Mouse (Mus musculus) megakaryocyte, embryonic 14.5 days (primary cell): Measurements from ENCODE around the gene Klhl12. TPM values are rescaled to one million over a fixed set of nuclear protein-coding genes. Genes with fewer than 3 reads are reported as not detected.

Experiments
- H3K27me3 ChIP-seq: replicated peaks from 2 replicates; pipeline ENCODE3; 2012; ENCODE audit warnings: inconsistent platforms
- H3K36me3 ChIP-seq: replicated peaks from 2 replicates; pipeline ENCODE3; 2012; ENCODE audit warnings: low read length, inconsistent platforms, mixed read lengths
- H3K4me1 ChIP-seq: 2 replicates; pipeline ENCODE4 v1.6.1; 2012; ENCODE audit warnings: inconsistent platforms
- H3K4me3 ChIP-seq: replicated peaks from 2 replicates; pipeline ENCODE3; 2012; ENCODE audit warnings: moderate library complexity, mild to moderate bottlenecking, inconsistent platforms
- H3K9me3 ChIP-seq: 2 replicates; pipeline ENCODE4 v1.6.1; 2012; ENCODE audit warnings: inconsistent platforms
- FLI1 ChIP-seq: IDR thresholded peaks from 2 replicates; pipeline ENCODE4 v1.6.1; 2012; ENCODE audit warnings: low read length, inconsistent platforms, mixed read lengths
- GATA1 ChIP-seq: IDR thresholded peaks from 3 replicates; pipeline ENCODE4 v1.6.1; 2012; ENCODE audit warnings: mixed read lengths, low read length, inconsistent platforms, borderline replicate concordance
- polyA plus RNA-seq: library from polyadenylated mRNA; stranded (reverse); fragments of >175 nt; gene quantifications from 2 replicates; pipeline ENCODE4 v1.2.3, GENCODE M21; 2012; ENCODE audit warnings: low replicate concordance; ENCODE audit not compliant: insufficient read depth

Gene Klhl12
- polyA plus RNA-seq: 0.20 TPM in 1 of 2 replicates, not detected in the other

- no peaks in the 10 kb centered on the region for H3K27me3 ChIP-seq
- peaks cover 10% of the 10 kb centered on the region for H3K36me3 ChIP-seq
- peaks cover 40% of the 10 kb centered on the region for H3K4me1 ChIP-seq
- no peak for TF ChIP-seq GATA1
- TF ChIP-seq FLI1: no peak
- H3K9me3 ChIP-seq: no peaks in the 10 kb centered on the region
- peak within 1 kb of the TSS; percentile 96 for H3K4me3 ChIP-seq
Measured at GRCm38 (mm10) chr1:134454904-134455824, at the start of gene Klhl12. Gene Klhl12, plus strand, starts transcription at chr1:134455531.

DNA sequence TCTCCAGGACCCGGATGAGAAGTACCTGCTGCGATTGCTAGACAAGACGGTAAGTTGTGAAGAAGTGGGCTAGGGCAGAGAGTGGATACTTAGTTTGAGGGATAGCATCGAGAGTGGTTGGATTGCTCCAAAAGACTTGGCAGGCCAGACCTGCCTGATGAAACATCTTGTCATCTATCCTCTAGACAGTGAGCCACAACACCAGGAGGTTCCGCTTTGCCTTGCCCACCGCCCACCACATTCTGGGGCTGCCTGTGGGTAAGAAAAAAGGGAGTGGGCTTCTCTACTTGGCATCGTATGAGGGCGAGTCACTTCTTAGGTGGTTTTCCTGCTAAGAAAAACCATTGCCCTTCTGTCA is 48.9 kb upstream of the Klhl12 start:
- Histone ChIP-seq H3K9me3 (no peaks in the 10 kb centered on the region), H3K27me3 (peaks cover 4% of the 10 kb centered on the region), H3K4me3 (peak overlapping the region; percentile 92), H3K36me3 (peaks cover 41% of the 10 kb centered on the region), H3K4me1 (peaks cover 18% of the 10 kb centered on the region)
- TF ChIP-seq GATA1: no peak
- no peak for TF ChIP-seq FLI1

- Histone ChIP-seq H3K36me3 (peaks cover 46% of the 10 kb centered on the region), H3K4me3 (no peak overlapping the region), H3K4me1 (peaks cover 18% of the 10 kb centered on the region), H3K27me3 (peaks cover 4% of the 10 kb centered on the region), H3K9me3 (no peaks in the 10 kb centered on the region)
- TF ChIP-seq GATA1 (no peak), FLI1 (no peak)
Measured at GRCm38 (mm10) chr1:134408080-134408479, 47.3 kb upstream of the Klhl12 start.

GRCm38 (mm10) chr1:134411706-134412629 is 43.4 kb upstream of the Klhl12 start:
- Histone ChIP-seq H3K36me3 (peaks cover 49% of the 10 kb centered on the region), H3K27me3 (no peaks in the 10 kb centered on the region), H3K4me1 (peaks cover 23% of the 10 kb centered on the region), H3K9me3 (no peaks in the 10 kb centered on the region), H3K4me3 (no peak overlapping the region)
- TF ChIP-seq GATA1 (no peak), FLI1 (no peak)

DNA sequence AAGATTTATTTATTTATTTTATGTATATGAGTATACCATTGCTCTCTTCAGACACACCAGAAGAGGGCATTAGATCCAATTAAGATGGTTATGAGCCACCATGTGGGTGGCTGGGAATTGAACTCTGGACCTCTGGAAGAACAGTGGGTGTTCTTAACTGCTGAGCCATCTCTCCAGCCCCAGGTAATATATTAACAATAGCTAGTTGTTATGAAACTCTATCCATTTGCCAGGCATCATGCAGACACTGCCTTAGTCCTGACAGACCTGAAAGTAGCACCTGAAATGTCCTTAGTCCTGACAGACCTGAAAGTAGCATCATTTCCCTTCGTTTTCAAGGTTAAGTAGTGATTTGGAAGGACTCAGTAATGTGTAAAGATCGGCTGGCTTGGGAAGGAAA is 41.3 kb upstream of the Klhl12 start:
- H3K27me3 ChIP-seq: no peaks in the 10 kb centered on the region
- no peak overlapping the region for H3K4me3 ChIP-seq
- no peaks in the 10 kb centered on the region for H3K9me3 ChIP-seq
- no peak for TF ChIP-seq FLI1
- peaks cover 40% of the 10 kb centered on the region for H3K4me1 ChIP-seq
- H3K36me3 ChIP-seq: peaks cover 41% of the 10 kb centered on the region

GRCm38 (mm10) chr1:134414501-134415167 is 40.7 kb upstream of the Klhl12 start:
- TF ChIP-seq GATA1 (no peak), FLI1 (no peak)
- peak overlapping the region; percentile 96 for H3K4me3 ChIP-seq
- H3K9me3 ChIP-seq: no peaks in the 10 kb centered on the region
- H3K36me3 ChIP-seq: peaks cover 38% of the 10 kb centered on the region
- H3K27me3 ChIP-seq: no peaks in the 10 kb centered on the region
- peaks cover 46% of the 10 kb centered on the region for H3K4me1 ChIP-seq

GRCm38 (mm10) chr1:134415168-134415831 is 40.0 kb upstream of the Klhl12 start, which contains the start of gene Adipor1:
Gene Adipor1, plus strand, starts transcription at chr1:134415378.
- Histone ChIP-seq H3K9me3 (no peaks in the 10 kb centered on the region), H3K4me1 (peaks cover 53% of the 10 kb centered on the region), H3K27me3 (no peaks in the 10 kb centered on the region), H3K4me3 (peak within 1 kb of the TSS; percentile 96), H3K36me3 (peaks cover 32% of the 10 kb centered on the region)
- TF ChIP-seq FLI1 (peak; percentile 39; the same call in 1 of the 2 replicates), GATA1 (no peak)

GRCm38 (mm10) chr1:134418414-134418975 is 36.8 kb upstream of the Klhl12 start:
- Histone ChIP-seq H3K4me3 (peak overlapping the region; percentile 96), H3K36me3 (peaks cover 42% of the 10 kb centered on the region), H3K4me1 (peaks cover 81% of the 10 kb centered on the region), H3K9me3 (no peaks in the 10 kb centered on the region), H3K27me3 (no peaks in the 10 kb centered on the region)
- TF ChIP-seq GATA1 (no peak), FLI1 (no peak)
